Mouse (Mus musculus): ENCODE results near the gene Acly. TPM values are rescaled to one million over a fixed set of nuclear protein-coding genes. Genes with fewer than 3 reads are reported as not detected.

The Acly gene
- polyA plus RNA-seq, 1 experiment from 2014 or later, result 76.6 TPM

DNA sequence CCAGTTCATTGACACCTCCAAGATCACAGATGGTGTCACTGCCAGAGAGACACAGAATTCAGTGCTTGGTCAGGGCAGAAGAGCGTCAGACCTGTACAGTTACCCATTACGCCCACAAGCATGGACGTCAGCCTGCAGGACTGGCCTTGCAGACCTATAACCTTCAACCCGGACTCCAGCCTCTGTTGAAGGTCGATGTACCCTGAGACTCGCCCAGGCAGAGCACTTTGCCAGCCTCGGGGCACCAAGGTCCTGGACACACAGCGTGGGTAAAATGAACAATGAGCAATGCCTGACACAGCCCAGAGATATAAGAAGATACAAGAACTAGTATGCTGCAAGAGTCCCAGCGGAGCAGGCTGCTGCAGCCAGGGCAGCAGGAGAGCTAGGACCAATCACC, 12.7 kb downstream of the Acly start:
- Histone ChIP-seq H3K27me3 (ENCODE audit: control insufficient read depth, insufficient read depth, low read length) (no peaks in the 10 kb centered on the region), H3K9ac (ENCODE audit: low read depth, low read length) (no peak overlapping the region), H3K27ac (ENCODE audit: low read depth, low read length) (no peak overlapping the region), H3K4me2 (no peak overlapping the region), H3K4me3 (ENCODE audit: low read depth, low read length) (no peak overlapping the region), H3K36me3 (ENCODE audit: control insufficient read depth, insufficient read depth, low read length) (peaks cover 40% of the 10 kb centered on the region), H3K4me1 (ENCODE audit: control insufficient read depth, insufficient read depth, low read length) (no peaks in the 10 kb centered on the region), H3K9me3 (replicated peaks; ENCODE audit: control insufficient read depth, low read length) (no peaks in the 10 kb centered on the region)
- WGBS (ENCODE audit: insufficient replicate concordance), result 88% methylated on average over 9 of the region's 9 CpGs
- ATAC-seq (replicated peaks; ENCODE audit: insufficient number of reproducible peaks, low FRiP score, low TSS enrichment), result no peak

- Histone ChIP-seq H3K4me3 (ENCODE audit: low read depth, low read length) (no peak overlapping the region), H3K27ac (ENCODE audit: low read depth, low read length) (no peak overlapping the region), H3K4me2 (no peak overlapping the region), H3K9me3 (replicated peaks; ENCODE audit: control insufficient read depth, low read length) (no peaks in the 10 kb centered on the region), H3K4me1 (ENCODE audit: control insufficient read depth, insufficient read depth, low read length) (no peaks in the 10 kb centered on the region), H3K36me3 (ENCODE audit: control insufficient read depth, insufficient read depth, low read length) (peaks cover 34% of the 10 kb centered on the region), H3K27me3 (ENCODE audit: control insufficient read depth, insufficient read depth, low read length) (no peaks in the 10 kb centered on the region), H3K9ac (ENCODE audit: low read depth, low read length) (no peak overlapping the region)
- WGBS (ENCODE audit: insufficient replicate concordance), result 82% methylated on average over 10 of the region's 10 CpGs
- no peak for ATAC-seq (replicated peaks; ENCODE audit: insufficient number of reproducible peaks, low FRiP score, low TSS enrichment)
These were observed 14.1 kb downstream of the Acly start for GRCm38 (mm10) chr11:100513716-100514115.

DNA sequence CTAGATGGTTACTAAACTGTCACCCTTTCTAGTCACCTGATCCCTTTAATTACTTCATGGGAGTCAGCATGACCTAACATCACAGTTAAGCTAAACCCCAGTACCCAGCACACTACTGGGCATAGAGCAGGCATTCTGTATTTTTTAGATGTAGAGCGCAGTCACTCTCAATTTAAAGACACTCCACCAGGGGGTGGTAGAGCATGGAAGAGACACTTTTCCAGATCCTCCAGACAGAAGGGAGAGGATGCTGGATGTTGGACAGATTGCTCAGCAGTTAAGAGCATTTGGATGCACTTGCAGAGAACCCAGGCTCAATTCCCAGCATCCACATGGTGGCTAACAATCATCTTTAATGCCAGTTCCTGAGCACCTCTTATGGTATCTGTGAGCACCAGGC, 15.4 kb downstream of the Acly start:
- H3K4me3 ChIP-seq (ENCODE audit: low read depth, low read length), result no peak overlapping the region
- 83% methylated on average over 1 of the region's 1 CpGs for WGBS (ENCODE audit: insufficient replicate concordance)

DNA sequence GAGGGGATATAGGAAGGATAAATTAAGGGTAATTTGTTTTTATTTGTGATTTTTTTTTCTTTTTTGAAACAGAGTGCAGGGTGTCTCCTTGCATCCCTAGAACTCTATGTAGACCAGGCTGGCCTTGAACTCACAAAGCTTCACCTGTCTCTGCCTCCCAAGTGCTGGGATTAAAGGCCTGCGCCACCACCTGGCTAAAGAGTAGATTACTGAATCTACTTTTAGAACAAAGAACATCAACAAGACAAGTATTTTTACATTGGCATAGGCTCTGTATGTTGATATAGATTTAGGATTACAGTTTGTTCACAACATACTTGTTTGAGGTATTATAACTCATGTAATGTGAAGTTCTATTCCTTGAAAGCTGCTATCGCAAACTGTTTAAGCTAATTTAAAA, 17.2 kb downstream of the Acly start:
- Histone ChIP-seq H3K9ac (ENCODE audit: low read depth, low read length) (no peak overlapping the region), H3K4me3 (ENCODE audit: low read depth, low read length) (no peak overlapping the region), H3K27ac (ENCODE audit: low read depth, low read length) (no peak overlapping the region), H3K4me2 (no peak overlapping the region), H3K27me3 (ENCODE audit: control insufficient read depth, insufficient read depth, low read length) (no peaks in the 10 kb centered on the region), H3K4me1 (ENCODE audit: control insufficient read depth, insufficient read depth, low read length) (no peaks in the 10 kb centered on the region), H3K9me3 (replicated peaks; ENCODE audit: control insufficient read depth, low read length) (no peaks in the 10 kb centered on the region), H3K36me3 (ENCODE audit: control insufficient read depth, insufficient read depth, low read length) (peaks cover 35% of the 10 kb centered on the region)
- WGBS (ENCODE audit: insufficient replicate concordance), result 91% methylated on average over 2 of the region's 2 CpGs
- no peak for ATAC-seq (replicated peaks; ENCODE audit: insufficient number of reproducible peaks, low FRiP score, low TSS enrichment)

More for the DNA sequence above, 15.4 kb downstream of the Acly start:
- Histone ChIP-seq H3K36me3 (ENCODE audit: control insufficient read depth, insufficient read depth, low read length) (peaks cover 34% of the 10 kb centered on the region), H3K27me3 (ENCODE audit: control insufficient read depth, insufficient read depth, low read length) (no peaks in the 10 kb centered on the region), H3K4me1 (ENCODE audit: control insufficient read depth, insufficient read depth, low read length) (no peaks in the 10 kb centered on the region), H3K9me3 (replicated peaks; ENCODE audit: control insufficient read depth, low read length) (no peaks in the 10 kb centered on the region), H3K9ac (ENCODE audit: low read depth, low read length) (no peak overlapping the region), H3K27ac (ENCODE audit: low read depth, low read length) (no peak overlapping the region), H3K4me2 (no peak overlapping the region)
- ATAC-seq (replicated peaks; ENCODE audit: insufficient number of reproducible peaks, low FRiP score, low TSS enrichment), result no peak

- no peak overlapping the region for H3K4me3 ChIP-seq (ENCODE audit: low read depth, low read length)
These were observed 21.8 kb downstream of the Acly start for GRCm38 (mm10) chr11:100505997-100506396.

DNA sequence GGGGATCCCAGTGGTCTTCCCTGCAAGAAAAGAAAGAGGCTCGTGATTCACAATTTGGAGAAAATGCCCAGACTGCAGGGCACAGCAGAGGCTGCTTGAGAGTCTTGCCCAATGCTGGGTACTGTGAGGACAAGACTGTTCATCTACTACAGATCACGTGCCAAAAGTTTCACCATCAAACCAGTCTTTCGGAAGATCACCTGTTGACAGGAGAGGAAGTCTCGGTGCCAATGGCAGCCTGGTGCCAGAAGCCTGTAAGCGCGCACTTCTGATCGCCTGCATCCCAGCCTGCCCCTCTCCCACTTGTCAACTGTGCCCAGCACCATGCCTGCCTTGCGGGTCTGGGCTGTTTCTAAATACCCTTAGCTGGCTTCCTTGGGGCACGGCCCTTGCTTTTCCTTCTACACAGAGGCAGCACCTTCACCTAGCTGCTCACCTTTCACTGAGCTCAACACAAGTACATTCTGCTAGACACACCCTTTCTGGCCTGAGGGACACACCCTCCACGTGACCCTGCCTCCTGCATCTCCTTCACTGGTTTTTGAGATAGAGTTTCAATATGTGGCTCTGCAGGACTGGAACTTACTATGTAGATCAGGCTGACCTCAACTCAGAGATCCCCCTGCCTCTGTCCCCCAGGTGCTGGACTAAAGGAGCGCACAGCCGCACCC, 22.7 kb downstream of the Acly start:
- H3K27me3 ChIP-seq (ENCODE audit: control insufficient read depth, insufficient read depth, low read length), result no peaks in the 10 kb centered on the region
- 92% methylated on average over 12 of the region's 12 CpGs for WGBS (ENCODE audit: insufficient replicate concordance)
- no peak overlapping the region for H3K4me2 ChIP-seq
- no peaks in the 10 kb centered on the region for H3K4me1 ChIP-seq (ENCODE audit: control insufficient read depth, insufficient read depth, low read length)
- H3K27ac ChIP-seq (ENCODE audit: low read depth, low read length), result no peak overlapping the region
- no peak overlapping the region for H3K4me3 ChIP-seq (ENCODE audit: low read depth, low read length)
- no peaks in the 10 kb centered on the region for H3K9me3 ChIP-seq (replicated peaks; ENCODE audit: control insufficient read depth, low read length)
- H3K9ac ChIP-seq (ENCODE audit: low read depth, low read length), result no peak overlapping the region
- H3K36me3 ChIP-seq (ENCODE audit: control insufficient read depth, insufficient read depth, low read length), result peaks cover 50% of the 10 kb centered on the region
- no peak for ATAC-seq (replicated peaks; ENCODE audit: insufficient number of reproducible peaks, low FRiP score, low TSS enrichment)

More at GRCm38 (mm10) chr11:100505997-100506396, 21.8 kb downstream of the Acly start:
- H3K27me3 ChIP-seq (ENCODE audit: control insufficient read depth, insufficient read depth, low read length), result no peaks in the 10 kb centered on the region
- H3K36me3 ChIP-seq (ENCODE audit: control insufficient read depth, insufficient read depth, low read length), result peaks cover 45% of the 10 kb centered on the region
- H3K27ac ChIP-seq (ENCODE audit: low read depth, low read length), result no peak overlapping the region
- H3K9me3 ChIP-seq (replicated peaks; ENCODE audit: control insufficient read depth, low read length), result no peaks in the 10 kb centered on the region
- 94% methylated on average over 8 of the region's 8 CpGs for WGBS (ENCODE audit: insufficient replicate concordance)
- ATAC-seq (replicated peaks; ENCODE audit: insufficient number of reproducible peaks, low FRiP score, low TSS enrichment), result no peak
- H3K9ac ChIP-seq (ENCODE audit: low read depth, low read length), result no peak overlapping the region
- no peaks in the 10 kb centered on the region for H3K4me1 ChIP-seq (ENCODE audit: control insufficient read depth, insufficient read depth, low read length)
- H3K4me2 ChIP-seq, result no peak overlapping the region

GRCm38 (mm10) chr11:100501321-100501720, 26.5 kb downstream of the Acly start:
- 41% methylated on average over 6 of the region's 6 CpGs for WGBS (ENCODE audit: insufficient replicate concordance)
- H3K4me2 ChIP-seq, result no peak overlapping the region
- ATAC-seq (replicated peaks; ENCODE audit: insufficient number of reproducible peaks, low FRiP score, low TSS enrichment), result no peak

DNA sequence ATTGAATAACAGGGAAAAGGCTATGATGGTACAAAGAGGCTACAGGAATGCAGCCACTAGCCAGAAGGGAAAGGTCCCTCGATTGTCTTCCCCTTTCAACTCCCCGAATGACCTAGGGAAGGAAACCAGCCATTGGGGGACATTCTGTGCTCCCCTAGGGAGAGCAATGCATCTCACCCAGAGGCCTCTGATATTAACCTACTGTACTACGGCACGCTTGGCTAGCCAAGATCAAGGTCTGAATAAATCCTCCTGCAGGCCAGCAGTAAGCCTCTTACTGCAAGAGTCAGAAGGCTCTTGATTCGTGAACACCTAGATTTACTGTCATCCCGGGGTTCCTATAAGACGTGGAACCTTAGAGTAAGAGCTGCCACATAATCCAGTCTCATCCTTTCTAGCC, 27.1 kb downstream of the Acly start:
- no peaks in the 10 kb centered on the region for H3K27me3 ChIP-seq (ENCODE audit: control insufficient read depth, insufficient read depth, low read length)
- no peak for ATAC-seq (replicated peaks; ENCODE audit: insufficient number of reproducible peaks, low FRiP score, low TSS enrichment)
- WGBS (ENCODE audit: insufficient replicate concordance), result 85% methylated on average over 7 of the region's 7 CpGs
- H3K4me1 ChIP-seq (ENCODE audit: control insufficient read depth, insufficient read depth, low read length), result no peaks in the 10 kb centered on the region
- H3K9ac ChIP-seq (ENCODE audit: low read depth, low read length), result no peak overlapping the region
- no peaks in the 10 kb centered on the region for H3K9me3 ChIP-seq (replicated peaks; ENCODE audit: control insufficient read depth, low read length)
- H3K4me2 ChIP-seq, result no peak overlapping the region
- peaks cover 58% of the 10 kb centered on the region for H3K36me3 ChIP-seq (ENCODE audit: control insufficient read depth, insufficient read depth, low read length)
- H3K27ac ChIP-seq (ENCODE audit: low read depth, low read length), result no peak overlapping the region
- H3K4me3 ChIP-seq (ENCODE audit: low read depth, low read length), result no peak overlapping the region

More at GRCm38 (mm10) chr11:100501321-100501720, 26.5 kb downstream of the Acly start:
- Histone ChIP-seq H3K9me3 (replicated peaks; ENCODE audit: control insufficient read depth, low read length) (no peaks in the 10 kb centered on the region), H3K4me3 (ENCODE audit: low read depth, low read length) (no peak overlapping the region), H3K27ac (ENCODE audit: low read depth, low read length) (no peak overlapping the region), H3K9ac (ENCODE audit: low read depth, low read length) (no peak overlapping the region), H3K36me3 (ENCODE audit: control insufficient read depth, insufficient read depth, low read length) (peaks cover 57% of the 10 kb centered on the region), H3K27me3 (ENCODE audit: control insufficient read depth, insufficient read depth, low read length) (no peaks in the 10 kb centered on the region), H3K4me1 (ENCODE audit: control insufficient read depth, insufficient read depth, low read length) (no peaks in the 10 kb centered on the region)

DNA sequence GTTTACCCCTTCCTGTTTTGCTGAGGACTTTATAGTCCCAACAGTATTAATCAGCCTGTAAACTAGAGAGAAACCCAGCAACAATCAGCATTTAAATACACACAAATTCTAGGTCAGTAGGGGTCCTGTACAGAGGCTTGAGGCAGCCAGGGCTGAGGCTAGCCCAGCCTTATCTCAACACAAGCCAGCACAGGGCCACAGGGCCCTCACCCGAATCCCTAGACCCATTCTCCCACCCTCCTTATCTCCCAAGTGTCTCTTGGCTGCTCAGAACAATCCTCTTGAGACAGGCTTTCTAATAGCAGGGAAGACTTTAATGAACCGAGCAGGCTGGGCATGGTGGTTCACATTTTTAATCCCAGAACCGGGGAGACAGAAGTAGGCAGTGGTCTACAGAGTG, 27.6 kb downstream of the Acly start:
- no peak for ATAC-seq (replicated peaks; ENCODE audit: insufficient number of reproducible peaks, low FRiP score, low TSS enrichment)
- Histone ChIP-seq H3K9me3 (replicated peaks; ENCODE audit: control insufficient read depth, low read length) (no peaks in the 10 kb centered on the region), H3K4me2 (no peak overlapping the region), H3K9ac (ENCODE audit: low read depth, low read length) (no peak overlapping the region), H3K4me1 (ENCODE audit: control insufficient read depth, insufficient read depth, low read length) (no peaks in the 10 kb centered on the region), H3K27me3 (ENCODE audit: control insufficient read depth, insufficient read depth, low read length) (no peaks in the 10 kb centered on the region), H3K36me3 (ENCODE audit: control insufficient read depth, insufficient read depth, low read length) (peaks cover 59% of the 10 kb centered on the region), H3K27ac (ENCODE audit: low read depth, low read length) (no peak overlapping the region), H3K4me3 (ENCODE audit: low read depth, low read length) (no peak overlapping the region)
- 72% methylated on average over 3 of the region's 3 CpGs for WGBS (ENCODE audit: insufficient replicate concordance)
